Mouse (Mus musculus) CH12.LX (cell line): ENCODE results near the gene Slc4a4. TPM values are rescaled to one million over a fixed set of nuclear protein-coding genes. Genes with fewer than 3 reads are reported as not detected.

Source experiments
- DNase-seq: peaks from one replicate; pipeline ENCODE4 v3.0.0-alpha.2; 2013; ENCODE audit errors: extremely low read depth
- H3K27ac ChIP-seq: 2 replicates; pipeline ENCODE4 v1.5.1; 2012; ENCODE audit warnings: low read depth, mild to moderate bottlenecking, control low read depth, moderate library complexity; ENCODE audit not compliant: insufficient read depth
- H3K27me3 ChIP-seq: replicated peaks from 2 replicates; pipeline ENCODE3; 2012; ENCODE audit warnings: inconsistent platforms
- H3K36me3 ChIP-seq, 2 experiments: replicated peaks in 1 of 2; 2 replicates each; pipeline versions ENCODE3 to v1.6.1; 2012; ENCODE audit warnings: inconsistent platforms in 1 of 2, low read length in 1 of 2, mild to moderate bottlenecking in 1 of 2, mixed read lengths in 1 of 2, moderate library complexity in 1 of 2; ENCODE audit not compliant: control insufficient read depth in 1 of 2, insufficient read depth in 1 of 2
- H3K4me1 ChIP-seq, 2 experiments: 2 replicates each; pipeline ENCODE4 v1.6.1; 2012; ENCODE audit warnings: inconsistent platforms in 1 of 2, moderate library complexity in 1 of 2; ENCODE audit not compliant: insufficient read depth in 2 of 2, control insufficient read depth in 1 of 2
- H3K4me2 ChIP-seq: 2 replicates; pipeline ENCODE4 v1.6.1; 2012; ENCODE audit warnings: low read depth, mild to moderate bottlenecking, control low read depth; ENCODE audit not compliant: poor library complexity, insufficient read depth, severe bottlenecking
- H3K4me3 ChIP-seq, 3 experiments: fragments of 150-350 bp in 1 of 3; sonication (generic) in 1 of 3; replicated peaks in 1 of 3; 2 replicates each; pipeline versions ENCODE3 to v1.5.1; 2011 to 2012; ENCODE audit warnings: low read depth in 2 of 3, low read length in 2 of 3, mild to moderate bottlenecking in 2 of 3, moderate library complexity in 2 of 3, control low read depth in 1 of 3, improper control_type of control experiment in 1 of 3, inconsistent platforms in 1 of 3, mixed read lengths in 1 of 3; ENCODE audit not compliant: poor library complexity in 1 of 3
- H3K79me2 ChIP-seq: replicated peaks from 2 replicates; pipeline ENCODE4 v1.6.1; 2012; ENCODE audit warnings: mild to moderate bottlenecking, moderate library complexity; ENCODE audit not compliant: control insufficient read depth, poor library complexity, insufficient read depth, severe bottlenecking; ENCODE audit errors: extremely low read depth
- H3K9ac ChIP-seq: 2 replicates; pipeline ENCODE4 v1.6.1; 2012; ENCODE audit warnings: low read depth, mild to moderate bottlenecking, control low read depth, moderate library complexity; ENCODE audit not compliant: insufficient read depth
- H3K9me3 ChIP-seq: replicated peaks from 2 replicates; pipeline ENCODE3; 2012; ENCODE audit warnings: low read length, inconsistent platforms, mixed read lengths
- BHLHE40 ChIP-seq: IDR thresholded peaks from 2 replicates; pipeline ENCODE4 v1.6.1; 2011; ENCODE audit warnings: mild to moderate bottlenecking, low read depth, low read length, improper control_type of control experiment
- CHD1 ChIP-seq: IDR thresholded peaks from 2 replicates; pipeline ENCODE4 v1.6.1; 2012; ENCODE audit warnings: low read depth, low read length, improper control_type of control experiment, inconsistent platforms
- CTCF ChIP-seq, 2 experiments: IDR thresholded peaks in 1 of 2; conservative IDR thresholded peaks in 1 of 2; 2 replicates each; pipeline ENCODE4 v1.5.1; 2011 to 2012; ENCODE audit warnings: low read depth in 2 of 2, low read length in 2 of 2, improper control_type of control experiment in 1 of 2, inconsistent platforms in 1 of 2, mild to moderate bottlenecking in 1 of 2, moderate library complexity in 1 of 2
- EP300 ChIP-seq: IDR thresholded peaks from 2 replicates; pipeline ENCODE4 v1.6.1; 2011; ENCODE audit warnings: low read length, improper control_type of control experiment
- HCFC1 ChIP-seq: IDR thresholded peaks from 2 replicates; pipeline ENCODE4 v1.6.1; 2012; ENCODE audit warnings: low read depth, mild to moderate bottlenecking, inconsistent platforms, low read length, improper control_type of control experiment
- IRF4 ChIP-seq: IDR thresholded peaks from 2 replicates; pipeline ENCODE4 v1.6.1; 2014; ENCODE audit warnings: low read depth, mild to moderate bottlenecking, inconsistent platforms, low read length, improper control_type of control experiment
- JUN ChIP-seq: IDR thresholded peaks from 2 replicates; pipeline ENCODE4 v1.6.1; 2011; ENCODE audit warnings: low read depth, mild to moderate bottlenecking, low read length, improper control_type of control experiment, moderate library complexity; ENCODE audit not compliant: insufficient read depth
- JUND ChIP-seq: conservative IDR thresholded peaks from 2 replicates; pipeline ENCODE4 v1.6.1; 2011; ENCODE audit warnings: low read depth, low read length, improper control_type of control experiment
- MAX ChIP-seq: IDR thresholded peaks from 2 replicates; pipeline ENCODE4 v1.6.1; 2011; ENCODE audit warnings: low read length, improper control_type of control experiment
- MAZ ChIP-seq: IDR thresholded peaks from 2 replicates; pipeline ENCODE4 v1.6.1; 2012; ENCODE audit warnings: low read depth, mild to moderate bottlenecking, inconsistent platforms, low read length, improper control_type of control experiment, moderate library complexity
- MXI1 ChIP-seq: IDR thresholded peaks from 2 replicates; pipeline ENCODE4 v1.6.1; 2011; ENCODE audit warnings: mild to moderate bottlenecking, low read depth, low read length, improper control_type of control experiment
- NELFE ChIP-seq: IDR thresholded peaks from 2 replicates; pipeline ENCODE4 v1.6.1; 2011; ENCODE audit warnings: low read depth, low read length, improper control_type of control experiment
- PAX5 ChIP-seq: IDR thresholded peaks from 2 replicates; pipeline ENCODE4 v1.6.1; 2012; ENCODE audit warnings: low read length, inconsistent platforms, mixed read lengths
- POLR2A ChIP-seq: IDR thresholded peaks from 2 replicates; pipeline ENCODE4 v1.6.1; 2011; ENCODE audit warnings: low read depth, mild to moderate bottlenecking, improper control_type of control experiment, low read length
- RCOR1 ChIP-seq: conservative IDR thresholded peaks from 2 replicates; pipeline ENCODE4 v1.6.1; 2012; ENCODE audit warnings: low read depth, mild to moderate bottlenecking, inconsistent platforms, low read length, improper control_type of control experiment
- TCF12 ChIP-seq: IDR thresholded peaks from 2 replicates; pipeline ENCODE4 v1.6.1; 2014; ENCODE audit warnings: low read depth, mild to moderate bottlenecking, inconsistent platforms, low read length, improper control_type of control experiment
- USF1 ChIP-seq: IDR thresholded peaks from 2 replicates; pipeline ENCODE4 v1.6.1; 2014; ENCODE audit warnings: low read depth, mild to moderate bottlenecking, inconsistent platforms, low read length, improper control_type of control experiment
- USF2 ChIP-seq: conservative IDR thresholded peaks from 2 replicates; pipeline ENCODE4 v1.6.1; 2011; ENCODE audit warnings: low read depth, low read length, improper control_type of control experiment
- ZMIZ1 ChIP-seq: IDR thresholded peaks from 2 replicates; pipeline ENCODE4 v1.6.1; 2012; ENCODE audit warnings: low read depth, mild to moderate bottlenecking, inconsistent platforms, low read length, improper control_type of control experiment
- ZNF384 ChIP-seq: IDR thresholded peaks from 2 replicates; pipeline ENCODE4 v1.6.1; 2012; ENCODE audit warnings: low read depth, low read length, improper control_type of control experiment, inconsistent platforms
- dilution Hi-C: fragments of 300-500 bp; cut with MboI; formaldehyde crosslinking; loops from 2 replicates; pipeline ENCODE4 v1.14.3; 2020; ENCODE audit warnings: low sequenced_read_pairs; ENCODE audit not compliant: extremely low pct_unique_long_range_greater_than_20kb, extremely low pct_ligation_motif_present
- in situ Hi-C: fragments of 300-500 bp; cut with MboI; formaldehyde crosslinking; loops from 3 replicates; pipeline ENCODE4 v1.14.3; 2019; ENCODE audit warnings: low sequenced_read_pairs, low pct_ligation_motif_present, low pct_unique_long_range_greater_than_20kb, mixed read lengths
- polyA plus RNA-seq: library from polyadenylated mRNA; unstranded; fragments of >175 nt; gene quantifications from 2 replicates; pipeline ENCODE4 v1.2.1, GENCODE M21; 2012; ENCODE audit warnings: low read depth; ENCODE audit not compliant: insufficient read length
- total RNA-seq, 2 experiments: library from RNA; depleted of rRNA; stranded (reverse); fragments of 300-350 nt in 1 of 2; fragments of >200 nt in 1 of 2; gene quantifications; 2 replicates each; pipeline ENCODE4 v1.2.3; 2012 to 2014

Gene Slc4a4
- total and polyA plus RNA-seq, 3 experiments: not detected

DNA sequence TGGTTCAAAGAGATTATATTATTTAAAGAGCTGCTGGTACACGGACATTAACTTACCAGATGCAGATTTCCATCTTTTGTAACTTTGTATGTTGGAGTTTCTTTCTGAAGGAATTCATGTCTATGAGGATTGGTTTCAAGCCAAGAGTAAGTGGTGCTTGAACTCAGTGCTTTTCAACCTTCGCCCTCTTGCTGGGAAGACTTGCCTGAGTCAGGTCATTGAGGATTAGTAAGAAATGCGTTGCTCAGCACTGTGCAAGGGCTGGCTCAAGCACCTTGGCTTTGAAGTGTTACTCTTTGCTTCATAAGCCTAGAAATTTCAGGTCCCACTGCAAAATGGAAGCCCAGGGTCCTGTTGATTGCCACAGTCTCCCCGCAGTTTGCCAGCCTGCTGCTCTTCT lies 196.9 kb downstream of the Slc4a4 start:
- H3K27ac ChIP-seq: no peak overlapping the region
- TF ChIP-seq USF1 (no peak), IRF4 (no peak), MAX (no peak), MAZ (no peak), MXI1 (no peak), JUND (no peak), NELFE (no peak), POLR2A (no peak), ZMIZ1 (no peak), EP300 (no peak), TCF12 (no peak), CHD1 (no peak), BHLHE40 (no peak), RCOR1 (no peak)
- dilution Hi-C loops: no loop called here
- DNase-seq: no peak
- H3K4me2 ChIP-seq: no peak overlapping the region
- no peaks in the 10 kb centered on the region for H3K9me3 ChIP-seq
- no peaks in the 10 kb centered on the region for H3K4me1 ChIP-seq
- in situ Hi-C loops: no loop called here
- no peaks in the 10 kb centered on the region for H3K79me2 ChIP-seq
- H3K36me3 ChIP-seq: no peaks in the 10 kb centered on the region
- H3K4me3 ChIP-seq: no peak overlapping the region
- no peak overlapping the region for H3K9ac ChIP-seq
- no peaks in the 10 kb centered on the region for H3K27me3 ChIP-seq

DNA sequence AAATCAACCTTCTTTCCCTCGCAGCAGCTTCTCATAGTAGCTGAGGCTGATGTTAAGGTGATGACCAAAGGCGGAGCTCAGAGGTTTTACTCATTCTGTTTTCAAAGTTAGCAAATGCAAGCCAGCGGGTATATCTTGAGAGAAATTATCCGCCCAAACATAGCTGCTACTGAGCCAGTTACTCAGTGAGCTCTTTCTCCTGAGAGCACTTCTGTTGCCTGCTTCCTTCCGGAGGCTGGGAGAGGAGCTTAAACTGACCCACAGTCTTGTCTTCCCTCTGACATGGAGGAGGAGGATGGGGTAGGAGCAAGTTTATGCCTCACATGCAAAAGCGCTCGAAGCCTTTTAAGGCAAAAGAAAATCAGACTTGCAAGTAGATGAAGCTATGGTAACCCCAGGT lies 201.3 kb downstream of the Slc4a4 start:
- H3K9me3 ChIP-seq: no peaks in the 10 kb centered on the region
- H3K79me2 ChIP-seq: no peaks in the 10 kb centered on the region
- in situ Hi-C loops: no loop called here
- H3K36me3 ChIP-seq: no peaks in the 10 kb centered on the region
- no peak overlapping the region for H3K4me2 ChIP-seq
- no peaks in the 10 kb centered on the region for H3K27me3 ChIP-seq
- TF ChIP-seq JUN: no peak
- no peak for TF ChIP-seq MAX
- no peak for TF ChIP-seq EP300
- TF ChIP-seq HCFC1: no peak
- no peak for TF ChIP-seq ZNF384
- TF ChIP-seq PAX5: no peak
- TF ChIP-seq IRF4: no peak
- no peak for TF ChIP-seq CTCF (conservative IDR thresholded peaks at IDR 0.05 in 1 of 2, IDR thresholded peaks at IDR 0.05 in 1 of 2; ENCODE audit: low read depth in 2 of 2, low read length in 2 of 2)
- TF ChIP-seq MXI1: no peak
- no peak for TF ChIP-seq USF2
- TF ChIP-seq ZMIZ1: no peak
- no peak for TF ChIP-seq CHD1
- no peak overlapping the region for H3K9ac ChIP-seq
- dilution Hi-C loops: no loop called here
- no peak overlapping the region for H3K4me3 ChIP-seq
- H3K4me1 ChIP-seq: no peaks in the 10 kb centered on the region
- no peak overlapping the region for H3K27ac ChIP-seq
- no peak for DNase-seq
